Mouse (Mus musculus) limb, embryonic 10.5 days (tissue): ENCODE measurements around the gene Tsc22d4. TPM values are rescaled to one million over a fixed set of nuclear protein-coding genes. Genes with fewer than 3 reads are reported as not detected.

Experiments used
- DNase-seq: peaks from one replicate; pipeline ENCODE4 v3.0.0-alpha.2; 2017; ENCODE audit warnings: low spot score
- H3K27ac ChIP-seq: fragments of 300-500 bp; sonication (generic); 2 replicates; pipeline ENCODE4 v1.5.1; 2016; ENCODE audit warnings: mild to moderate bottlenecking
- H3K27me3 ChIP-seq: fragments of 300-500 bp; sonication (generic); 2 replicates; pipeline ENCODE4 v1.6.1; 2016; ENCODE audit warnings: low read depth, mild to moderate bottlenecking; ENCODE audit not compliant: poor library complexity, severe bottlenecking
- H3K36me3 ChIP-seq: fragments of 300-500 bp; sonication (generic); 2 replicates; pipeline ENCODE4 v1.6.1; 2016; ENCODE audit warnings: mild to moderate bottlenecking, moderate library complexity
- H3K4me1 ChIP-seq: fragments of 300-500 bp; sonication (generic); 2 replicates; pipeline ENCODE4 v1.6.1; 2016
- H3K4me3 ChIP-seq: fragments of 300-500 bp; sonication (generic); 2 replicates; pipeline ENCODE4 v1.5.1; 2016; ENCODE audit warnings: mild to moderate bottlenecking, moderate library complexity
- H3K9me3 ChIP-seq: fragments of 300-500 bp; sonication (generic); replicated peaks from 2 replicates; pipeline ENCODE4 v1.6.1; 2016; ENCODE audit warnings: mild to moderate bottlenecking
- WGBS: fragments of 180-500 bp; shearing (Covaris S2); methylation state at CpG from one replicate; pipeline ENCODE4 v1.1.7; 2016; 5-methylcytosine and 5-hydroxymethylcytosine counted together
- polyA plus RNA-seq: library from polyadenylated mRNA; unstranded; fragments of >200 nt; fragmentation: Nextera tagmentation; extraction: Ambion mirVana; gene quantifications from 2 replicates; pipeline ENCODE4 v1.2.1, GENCODE M21; 2016

The Tsc22d4 gene
- polyA plus RNA-seq, 1 experiment from 2014 or later: 99.5 TPM

- under 1% methylated on average over 82 of the region's 83 CpGs for WGBS
- H3K4me3 ChIP-seq: peak overlapping the region; percentile 96
- peaks cover 47% of the 10 kb centered on the region for H3K36me3 ChIP-seq
- H3K9me3 ChIP-seq: no peaks in the 10 kb centered on the region
- peaks cover 48% of the 10 kb centered on the region for H3K4me1 ChIP-seq
- H3K27ac ChIP-seq: peak overlapping the region; percentile 92
- no peaks in the 10 kb centered on the region for H3K27me3 ChIP-seq
- DNase-seq: peak; percentile 69
Measured at GRCm38 (mm10) chr5:137779053-137779933, 33.8 kb downstream of the Tsc22d4 start.

DNA sequence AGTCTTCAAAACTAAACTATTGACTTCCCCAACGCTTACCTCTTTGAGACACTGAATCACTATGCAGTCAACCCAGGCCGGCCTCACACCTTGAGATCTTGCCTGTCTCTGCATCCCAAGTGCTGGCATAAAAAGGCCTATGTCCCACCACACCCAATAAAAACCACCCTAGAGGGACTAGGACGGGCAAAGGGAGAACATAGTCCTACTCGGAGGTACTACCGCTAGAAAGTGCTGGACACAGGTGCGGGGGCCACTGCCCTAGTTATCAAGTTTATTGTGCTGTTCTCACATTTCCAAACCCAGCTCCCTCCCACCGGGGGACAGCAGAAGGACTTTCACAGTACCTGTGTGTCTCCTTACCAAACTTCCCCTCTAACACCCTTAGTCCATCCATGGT lies 36.1 kb downstream of the Tsc22d4 start:
- H3K9me3 ChIP-seq: no peaks in the 10 kb centered on the region
- H3K36me3 ChIP-seq: peaks cover 57% of the 10 kb centered on the region
- H3K27me3 ChIP-seq: no peaks in the 10 kb centered on the region
- H3K27ac ChIP-seq: no peak overlapping the region
- H3K4me3 ChIP-seq: peak overlapping the region; percentile 13; the same call in 1 of the 2 replicates
- WGBS: 91% methylated on average over 7 of the region's 7 CpGs
- H3K4me1 ChIP-seq: peaks cover 55% of the 10 kb centered on the region
- no peak for DNase-seq

- Histone ChIP-seq H3K27ac (no peak overlapping the region), H3K27me3 (peaks cover under 1% of the 10 kb centered on the region; the same call in 1 of the 2 replicates), H3K4me1 (peaks cover 57% of the 10 kb centered on the region), H3K4me3 (peak overlapping the region; percentile 91), H3K36me3 (peaks cover 57% of the 10 kb centered on the region), H3K9me3 (no peaks in the 10 kb centered on the region)
- WGBS: 93% methylated on average over 13 of the region's 13 CpGs
- DNase-seq: no peak
Measured at GRCm38 (mm10) chr5:137782776-137783522, 37.4 kb downstream of the Tsc22d4 start.

DNA sequence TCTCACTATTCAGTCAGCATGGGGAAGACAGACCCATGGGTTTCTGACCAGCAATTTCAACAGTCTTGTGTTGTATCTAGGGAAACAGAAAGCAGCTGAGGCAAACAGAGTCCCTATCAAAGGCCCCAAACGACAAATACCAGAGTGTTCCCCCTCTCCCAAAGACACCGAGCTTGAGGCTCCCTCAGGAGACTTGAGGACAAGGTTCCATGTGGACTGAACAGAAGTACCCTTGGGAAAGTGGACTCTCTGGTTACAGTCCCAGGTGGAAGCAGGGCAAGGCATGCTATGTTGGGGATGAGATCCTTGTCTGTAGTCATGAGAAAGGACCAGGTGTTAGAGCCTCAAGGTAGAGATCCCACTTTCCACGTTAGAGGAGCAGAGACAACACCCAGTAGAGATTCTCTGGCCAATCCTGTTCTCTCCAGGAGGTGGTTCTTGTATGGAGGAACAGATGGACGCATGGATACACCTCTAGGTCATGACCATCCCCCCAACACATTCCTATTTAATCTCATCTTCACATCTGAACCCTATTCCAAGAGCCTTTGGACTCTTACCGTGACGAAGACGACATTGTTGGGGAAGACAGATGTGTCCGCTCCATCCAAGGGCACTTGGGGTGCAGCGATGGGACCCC lies 38.5 kb downstream of the Tsc22d4 start:
- Histone ChIP-seq H3K9me3 (no peaks in the 10 kb centered on the region), H3K27me3 (peaks cover 11% of the 10 kb centered on the region), H3K36me3 (peaks cover 57% of the 10 kb centered on the region), H3K27ac (no peak overlapping the region), H3K4me3 (peak overlapping the region; percentile 91), H3K4me1 (peaks cover 55% of the 10 kb centered on the region)
- DNase-seq: no peak
- 81% methylated on average over 9 of the region's 9 CpGs for WGBS

- H3K27me3 ChIP-seq: peaks cover 15% of the 10 kb centered on the region
- peak overlapping the region; percentile 97; the same call in 1 of the 2 replicates for H3K27ac ChIP-seq
- H3K4me3 ChIP-seq: peak overlapping the region; percentile 91
- H3K9me3 ChIP-seq: no peaks in the 10 kb centered on the region
- H3K36me3 ChIP-seq: peaks cover 57% of the 10 kb centered on the region
- DNase-seq: no peak
- 88% methylated on average over 14 of the region's 14 CpGs for WGBS
- H3K4me1 ChIP-seq: peaks cover 52% of the 10 kb centered on the region
Measured at GRCm38 (mm10) chr5:137784546-137784945, 39.0 kb downstream of the Tsc22d4 start.

- peak overlapping the region; percentile 97 for H3K27ac ChIP-seq
- WGBS: 6% methylated on average over 61 of the region's 62 CpGs
- peaks cover 49% of the 10 kb centered on the region for H3K36me3 ChIP-seq
- H3K4me1 ChIP-seq: peaks cover 44% of the 10 kb centered on the region
- peak; percentile 55 for DNase-seq
- peak overlapping the region; percentile 91 for H3K4me3 ChIP-seq
- H3K9me3 ChIP-seq: no peaks in the 10 kb centered on the region
- H3K27me3 ChIP-seq: peaks cover 15% of the 10 kb centered on the region
Measured at GRCm38 (mm10) chr5:137785164-137786031, 39.9 kb downstream of the Tsc22d4 start.

GRCm38 (mm10) chr5:137786109-137786942 lies 40.8 kb downstream of the Tsc22d4 start:
- Histone ChIP-seq H3K36me3 (peaks cover 40% of the 10 kb centered on the region), H3K9me3 (no peaks in the 10 kb centered on the region), H3K4me3 (peak overlapping the region; percentile 91), H3K27me3 (peaks cover 15% of the 10 kb centered on the region), H3K27ac (peak overlapping the region; percentile 97), H3K4me1 (peaks cover 43% of the 10 kb centered on the region)
- WGBS: under 1% methylated on average over 79 of the region's 79 CpGs
- DNase-seq: peak; percentile 99

GRCm38 (mm10) chr5:137787151-137787928 lies 41.8 kb downstream of the Tsc22d4 start, which contains the start of the genes Mepce and Zcwpw1:
Gene Mepce, minus strand, starts transcription at chr5:137787655.
Gene Zcwpw1, plus strand, starts transcription at chr5:137787798.
- Histone ChIP-seq H3K4me3 (peak within 1 kb of the TSS; percentile 91), H3K27me3 (peaks cover 15% of the 10 kb centered on the region), H3K4me1 (peaks cover 37% of the 10 kb centered on the region), H3K9me3 (no peaks in the 10 kb centered on the region), H3K27ac (peak within 1 kb of the TSS; percentile 97), H3K36me3 (peaks cover 30% of the 10 kb centered on the region)
- DNase-seq: peak; percentile 96
- under 1% methylated on average over 48 of the region's 48 CpGs for WGBS

- no peak for DNase-seq
- WGBS: 71% methylated on average over 24 of the region's 24 CpGs
- H3K4me1 ChIP-seq: peaks cover 30% of the 10 kb centered on the region
- H3K27me3 ChIP-seq: peaks cover 15% of the 10 kb centered on the region
- peak overlapping the region; percentile 91 for H3K4me3 ChIP-seq
- peaks cover 21% of the 10 kb centered on the region for H3K36me3 ChIP-seq
- H3K27ac ChIP-seq: peak overlapping the region; percentile 97
- H3K9me3 ChIP-seq: no peaks in the 10 kb centered on the region
Measured at GRCm38 (mm10) chr5:137788171-137788570, 42.6 kb downstream of the Tsc22d4 start.

GRCm38 (mm10) chr5:137788946-137789531 lies 43.5 kb downstream of the Tsc22d4 start:
- DNase-seq: no peak
- H3K9me3 ChIP-seq: no peaks in the 10 kb centered on the region
- H3K27ac ChIP-seq: no peak overlapping the region
- 99% methylated on average over 2 of the region's 2 CpGs for WGBS
- H3K4me1 ChIP-seq: peaks cover 22% of the 10 kb centered on the region
- no peak overlapping the region for H3K4me3 ChIP-seq
- H3K36me3 ChIP-seq: peaks cover 13% of the 10 kb centered on the region
- peaks cover 15% of the 10 kb centered on the region for H3K27me3 ChIP-seq
